Mouse (Mus musculus): ENCODE results near the gene Utrn. TPM values are rescaled to one million over a fixed set of nuclear protein-coding genes. Genes with fewer than 3 reads are reported as not detected.

Utrn gene
- polyA plus RNA-seq, 1 experiment from 2014 or later, result 27.5 TPM

- no peak overlapping the region; the same call in 1 of the 2 replicates for H3K4me2 ChIP-seq
These were observed 56.5 kb downstream of the Utrn start for GRCm38 (mm10) chr10:12812680-12813079.

GRCm38 (mm10) chr10:12810816-12811215 lies 58.3 kb downstream of the Utrn start:
- no peak for ATAC-seq (ENCODE audit: low FRiP score)
- Histone ChIP-seq H3K36me3 (no peaks in the 10 kb centered on the region), H3K4me1 (peaks cover 9% of the 10 kb centered on the region; the same call in 1 of the 2 replicates), H3K9me3 (replicated peaks) (no peaks in the 10 kb centered on the region), H3K27me3 (replicated peaks) (no peaks in the 10 kb centered on the region), H3K4me2 (no peak overlapping the region), H3K9ac (replicated peaks) (no peak overlapping the region), H3K27ac (replicated peaks) (no peak overlapping the region), H3K4me3 (replicated peaks) (no peak overlapping the region)
- WGBS, result 91% methylated on average over 2 of the region's 2 CpGs

More at GRCm38 (mm10) chr10:12812680-12813079, 56.5 kb downstream of the Utrn start:
- Histone ChIP-seq H3K4me1 (peaks cover 8% of the 10 kb centered on the region; the same call in 1 of the 2 replicates), H3K27ac (replicated peaks) (0 out of 2 replicates have a peak overlapping the region, but pooled peaks have one; percentile 7), H3K36me3 (no peaks in the 10 kb centered on the region), H3K9ac (replicated peaks) (no peak overlapping the region), H3K4me3 (replicated peaks) (0 out of 2 replicates have a peak overlapping the region, but pooled peaks have one; percentile 1), H3K27me3 (replicated peaks) (no peaks in the 10 kb centered on the region), H3K9me3 (replicated peaks) (no peaks in the 10 kb centered on the region)
- ATAC-seq (ENCODE audit: low FRiP score), result no peak
- 78% methylated on average over 5 of the region's 5 CpGs for WGBS

GRCm38 (mm10) chr10:12809702-12810101 lies 59.5 kb downstream of the Utrn start:
- H3K27ac ChIP-seq (replicated peaks), result no peak overlapping the region
- H3K36me3 ChIP-seq, result no peaks in the 10 kb centered on the region
- ATAC-seq (ENCODE audit: low FRiP score), result no peak
- WGBS, result 80% methylated on average over 3 of the region's 3 CpGs
- H3K4me3 ChIP-seq (replicated peaks), result no peak overlapping the region
- no peaks in the 10 kb centered on the region for H3K27me3 ChIP-seq (replicated peaks)
- H3K4me1 ChIP-seq, result peaks cover 9% of the 10 kb centered on the region; the same call in 1 of the 2 replicates
- H3K4me2 ChIP-seq, result no peak overlapping the region
- no peaks in the 10 kb centered on the region for H3K9me3 ChIP-seq (replicated peaks)
- no peak overlapping the region for H3K9ac ChIP-seq (replicated peaks)

- no peak for ATAC-seq (ENCODE audit: low FRiP score)
- Histone ChIP-seq H3K36me3 (no peaks in the 10 kb centered on the region), H3K27me3 (replicated peaks) (no peaks in the 10 kb centered on the region), H3K9me3 (replicated peaks) (no peaks in the 10 kb centered on the region), H3K9ac (replicated peaks) (no peak overlapping the region), H3K4me3 (replicated peaks) (no peak overlapping the region), H3K4me2 (no peak overlapping the region), H3K4me1 (peaks cover 9% of the 10 kb centered on the region; the same call in 1 of the 2 replicates), H3K27ac (replicated peaks) (no peak overlapping the region)
- 87% methylated on average over 4 of the region's 4 CpGs for WGBS
These were observed 60.7 kb downstream of the Utrn start for GRCm38 (mm10) chr10:12808467-12808866.

GRCm38 (mm10) chr10:12807706-12808105 lies 61.5 kb downstream of the Utrn start:
- Histone ChIP-seq H3K4me1 (peaks cover 9% of the 10 kb centered on the region; the same call in 1 of the 2 replicates), H3K9ac (replicated peaks) (no peak overlapping the region), H3K4me2 (no peak overlapping the region), H3K27me3 (replicated peaks) (no peaks in the 10 kb centered on the region), H3K4me3 (replicated peaks) (no peak overlapping the region), H3K9me3 (replicated peaks) (no peaks in the 10 kb centered on the region), H3K27ac (replicated peaks) (no peak overlapping the region), H3K36me3 (no peaks in the 10 kb centered on the region)
- 73% methylated on average over 9 of the region's 9 CpGs for WGBS
- ATAC-seq (ENCODE audit: low FRiP score), result no peak

GRCm38 (mm10) chr10:12805826-12806225 lies 63.3 kb downstream of the Utrn start:
- H3K36me3 ChIP-seq, result no peaks in the 10 kb centered on the region
- WGBS, result 85% methylated on average over 2 of the region's 2 CpGs
- no peaks in the 10 kb centered on the region for H3K9me3 ChIP-seq (replicated peaks)
- no peak overlapping the region for H3K4me3 ChIP-seq (replicated peaks)
- H3K27me3 ChIP-seq (replicated peaks), result no peaks in the 10 kb centered on the region
- peaks cover 9% of the 10 kb centered on the region; the same call in 1 of the 2 replicates for H3K4me1 ChIP-seq
- no peak overlapping the region for H3K9ac ChIP-seq (replicated peaks)
- no peak overlapping the region for H3K4me2 ChIP-seq
- no peak for ATAC-seq (ENCODE audit: low FRiP score)
- no peak overlapping the region for H3K27ac ChIP-seq (replicated peaks)

- Histone ChIP-seq H3K9me3 (replicated peaks) (no peaks in the 10 kb centered on the region), H3K4me1 (peaks cover 9% of the 10 kb centered on the region; the same call in 1 of the 2 replicates), H3K36me3 (no peaks in the 10 kb centered on the region), H3K4me3 (replicated peaks) (no peak overlapping the region), H3K9ac (replicated peaks) (no peak overlapping the region), H3K27me3 (replicated peaks) (no peaks in the 10 kb centered on the region), H3K4me2 (no peak overlapping the region), H3K27ac (replicated peaks) (no peak overlapping the region)
- WGBS, result 77% methylated on average over 1 of the region's 1 CpGs
- no peak for ATAC-seq (ENCODE audit: low FRiP score)
These were observed 65.2 kb downstream of the Utrn start for GRCm38 (mm10) chr10:12803939-12804338.

- no peaks in the 10 kb centered on the region for H3K36me3 ChIP-seq
- H3K27ac ChIP-seq (replicated peaks), result no peak overlapping the region
- no peak overlapping the region for H3K4me2 ChIP-seq
- ATAC-seq (ENCODE audit: low FRiP score), result no peak
- H3K9me3 ChIP-seq (replicated peaks), result no peaks in the 10 kb centered on the region
- H3K9ac ChIP-seq (replicated peaks), result no peak overlapping the region
- 0 out of 2 replicates have a peak, but pooled peaks cover 4% of the 10 kb centered on the region for H3K4me1 ChIP-seq
- WGBS, result 92% methylated on average over 2 of the region's 2 CpGs
- no peak overlapping the region for H3K4me3 ChIP-seq (replicated peaks)
- H3K27me3 ChIP-seq (replicated peaks), result no peaks in the 10 kb centered on the region
These were observed 69.7 kb downstream of the Utrn start for GRCm38 (mm10) chr10:12799416-12799815.

- WGBS, result 94% methylated on average over 4 of the region's 4 CpGs
- ATAC-seq (ENCODE audit: low FRiP score), result no peak
- H3K9me3 ChIP-seq (replicated peaks), result no peaks in the 10 kb centered on the region
- H3K4me3 ChIP-seq (replicated peaks), result no peak overlapping the region
- no peak overlapping the region for H3K9ac ChIP-seq (replicated peaks)
- no peak overlapping the region for H3K27ac ChIP-seq (replicated peaks)
- 0 out of 2 replicates have a peak, but pooled peaks cover 4% of the 10 kb centered on the region for H3K4me1 ChIP-seq
- no peaks in the 10 kb centered on the region for H3K27me3 ChIP-seq (replicated peaks)
- H3K36me3 ChIP-seq, result no peaks in the 10 kb centered on the region
- no peak overlapping the region for H3K4me2 ChIP-seq
These were observed 70.9 kb downstream of the Utrn start for GRCm38 (mm10) chr10:12798248-12798647.

GRCm38 (mm10) chr10:12796510-12796840 lies 72.7 kb downstream of the Utrn start:
- Histone ChIP-seq H3K4me3 (replicated peaks) (no peak overlapping the region), H3K27me3 (replicated peaks) (no peaks in the 10 kb centered on the region), H3K4me1 (0 out of 2 replicates have a peak, but pooled peaks cover 4% of the 10 kb centered on the region), H3K9ac (replicated peaks) (no peak overlapping the region), H3K9me3 (replicated peaks) (no peaks in the 10 kb centered on the region), H3K4me2 (no peak overlapping the region), H3K27ac (replicated peaks) (no peak overlapping the region), H3K36me3 (no peaks in the 10 kb centered on the region)
- ATAC-seq (ENCODE audit: low FRiP score), result no peak
- WGBS, result 97% methylated on average over 1 of the region's 1 CpGs

GRCm38 (mm10) chr10:12795796-12796509 lies 73.2 kb downstream of the Utrn start:
- Histone ChIP-seq H3K4me3 (replicated peaks) (no peak overlapping the region), H3K27me3 (replicated peaks) (no peaks in the 10 kb centered on the region), H3K27ac (replicated peaks) (no peak overlapping the region), H3K4me1 (0 out of 2 replicates have a peak, but pooled peaks cover 4% of the 10 kb centered on the region), H3K9me3 (replicated peaks) (no peaks in the 10 kb centered on the region), H3K36me3 (no peaks in the 10 kb centered on the region), H3K9ac (replicated peaks) (no peak overlapping the region), H3K4me2 (no peak overlapping the region)
- 63% methylated on average over 8 of the region's 8 CpGs for WGBS
- ATAC-seq (ENCODE audit: low FRiP score), result no peak

- ATAC-seq (ENCODE audit: low FRiP score), result peak; percentile 70
- H3K9me3 ChIP-seq (replicated peaks), result no peaks in the 10 kb centered on the region
- WGBS, result 17% methylated on average over 6 of the region's 6 CpGs
- H3K4me2 ChIP-seq, result no peak overlapping the region
- H3K4me1 ChIP-seq, result 0 out of 2 replicates have a peak, but pooled peaks cover 4% of the 10 kb centered on the region
- H3K9ac ChIP-seq (replicated peaks), result no peak overlapping the region
- H3K27ac ChIP-seq (replicated peaks), result 0 out of 2 replicates have a peak overlapping the region, but pooled peaks have one; percentile 41
- H3K27me3 ChIP-seq (replicated peaks), result no peaks in the 10 kb centered on the region
- no peaks in the 10 kb centered on the region for H3K36me3 ChIP-seq
- H3K4me3 ChIP-seq (replicated peaks), result no peak overlapping the region
These were observed 77.1 kb downstream of the Utrn start for GRCm38 (mm10) chr10:12792049-12792448.

Measured in neural tube, embryonic 15.5 days (tissue).